Mouse (Mus musculus) subcutaneous adipose tissue, adult 2 months (tissue): ENCODE results near the gene Ncapd3. TPM values are rescaled to one million over a fixed set of nuclear protein-coding genes. Genes with fewer than 3 reads are reported as not detected.

Experiments used
- polyA plus RNA-seq: library from polyadenylated mRNA; depleted of rRNA; stranded (reverse); fragments of >200 nt; gene quantifications from 2 replicates; pipeline ENCODE4 v1.2.3, GENCODE M21; 2012; ENCODE audit warnings: low replicate concordance; rRNA removed

Ncapd3 gene
- polyA plus RNA-seq = 14.7 and 17.9 TPM in 2 replicates

DNA sequence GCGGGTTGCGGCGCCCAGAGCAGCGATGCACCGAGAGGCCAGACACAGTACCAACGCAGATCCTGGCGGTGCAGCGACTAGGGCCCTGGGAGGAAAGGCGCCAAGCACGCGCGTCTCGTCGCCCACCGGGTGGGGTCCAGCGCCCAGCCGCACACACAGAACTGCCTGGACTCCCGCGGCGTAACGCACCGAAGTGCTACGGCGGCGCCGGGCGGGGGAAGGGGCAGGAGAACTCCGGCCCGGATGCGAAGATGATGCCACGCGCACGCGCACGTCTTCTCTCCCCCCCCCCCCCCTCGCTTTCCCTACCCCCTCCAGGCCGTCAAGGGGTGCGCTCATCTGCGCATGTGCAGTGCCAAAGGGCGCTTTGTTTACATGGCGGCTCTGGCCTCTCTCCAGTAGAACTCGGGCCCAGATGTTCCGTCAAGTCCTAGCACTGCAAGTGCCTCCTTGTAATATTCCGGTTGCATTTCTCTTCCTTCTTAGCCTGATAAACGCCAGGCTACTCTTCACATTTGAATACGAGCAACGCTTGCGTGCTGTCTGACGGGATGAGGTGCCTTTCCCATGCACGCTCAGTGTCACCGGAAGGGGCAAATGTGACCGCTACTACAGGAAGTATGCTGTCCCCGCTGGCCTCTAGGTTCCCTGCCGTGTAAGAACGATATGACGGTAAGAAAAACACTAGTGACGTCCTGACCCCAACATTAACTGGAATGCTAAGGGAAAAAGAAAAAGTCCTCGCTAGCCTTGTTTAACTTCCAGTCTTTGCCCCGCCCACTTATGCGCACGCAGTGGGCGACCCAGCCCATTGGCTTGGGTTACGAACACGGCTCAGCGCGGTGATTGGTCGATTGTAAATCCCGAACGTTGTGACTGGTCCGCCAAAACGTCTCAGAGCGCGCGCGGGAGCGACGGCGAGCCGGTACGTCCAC is at the start of gene Ncapd3, which contains the start of gene Vps26b:
Gene Ncapd3, plus strand, starts transcription at position 348 of the 935 bp plus-strand sequence.
Gene Vps26b, minus strand, starts transcription at position 238 of the 935 bp plus-strand sequence.

GRCm38 (mm10) chr9:26999461-27000395 is 30.2 kb upstream of the Ncapd3 start, which contains the start of the genes Acad8 and Thyn1:
Gene Acad8 (minus strand): TSS chr9:26999566.
Gene Thyn1 (plus strand): TSS chr9:26999710.

Other genes starting within 250 kb of the Ncapd3 start
- 78.5 and 344 TPM in 2 replicates for gene Glb1l2, start 223.7 kb upstream of the Ncapd3 start, polyA plus RNA-seq
- gene Glb1l3, start 169.3 kb upstream of the Ncapd3 start, polyA plus RNA-seq = 0.14 and 0.32 TPM in 2 replicates
- 0.13 and 0.23 TPM in 2 replicates for gene Gm1110, start 107.1 kb upstream of the Ncapd3 start, polyA plus RNA-seq
- 39.1 and 54.3 TPM in 2 replicates for gene Acad8, start 30.6 kb upstream of the Ncapd3 start, polyA plus RNA-seq
- 14.5 and 23.3 TPM in 2 replicates for gene Thyn1, start 30.5 kb upstream of the Ncapd3 start, polyA plus RNA-seq
- gene Vps26b, start 110 bp upstream of the Ncapd3 start, polyA plus RNA-seq = 32.1 and 53.3 TPM in 2 replicates
- gene Jam3, start 125.2 kb downstream of the Ncapd3 start, polyA plus RNA-seq = 18.7 and 46.0 TPM in 2 replicates